Mouse (Mus musculus): Measurements from ENCODE around the gene Lurap1l. TPM values are rescaled to one million over a fixed set of nuclear protein-coding genes. Genes with fewer than 3 reads are reported as not detected.

Gene Lurap1l
- polyA plus RNA-seq, 1 experiment from 2014 or later = 7.1 TPM

- Histone ChIP-seq H3K4me2 (no peak overlapping the region), H3K27ac (no peak overlapping the region), H3K27me3 (no peaks in the 10 kb centered on the region), H3K9ac (no peak overlapping the region), H3K36me3 (no peaks in the 10 kb centered on the region), H3K4me3 (no peak overlapping the region), H3K4me1 (0 out of 2 replicates have a peak, but pooled peaks cover 4% of the 10 kb centered on the region), H3K9me3 (no peaks in the 10 kb centered on the region)
- ATAC-seq (ENCODE audit: insufficient number of reproducible peaks, insufficient read depth, low FRiP score, low TSS enrichment, low read depth) = no peak
Measured at GRCm38 (mm10) chr4:80949110-80949509, 38.7 kb downstream of the Lurap1l start.

GRCm38 (mm10) chr4:80949720-80950119 lies 39.3 kb downstream of the Lurap1l start:
- Histone ChIP-seq H3K9ac (no peak overlapping the region), H3K27ac (no peak overlapping the region), H3K4me3 (no peak overlapping the region), H3K4me2 (no peak overlapping the region), H3K36me3 (no peaks in the 10 kb centered on the region), H3K9me3 (no peaks in the 10 kb centered on the region), H3K4me1 (0 out of 2 replicates have a peak, but pooled peaks cover 4% of the 10 kb centered on the region), H3K27me3 (no peaks in the 10 kb centered on the region)
- ATAC-seq (ENCODE audit: insufficient number of reproducible peaks, insufficient read depth, low FRiP score, low TSS enrichment, low read depth) = no peak
- 72% methylated on average over 2 of the region's 2 CpGs for WGBS

GRCm38 (mm10) chr4:80950280-80950781 lies 39.9 kb downstream of the Lurap1l start:
- H3K9ac ChIP-seq = no peak overlapping the region
- H3K4me2 ChIP-seq = no peak overlapping the region
- H3K4me3 ChIP-seq = no peak overlapping the region
- H3K36me3 ChIP-seq = no peaks in the 10 kb centered on the region
- ATAC-seq (ENCODE audit: insufficient number of reproducible peaks, insufficient read depth, low FRiP score, low TSS enrichment, low read depth) = no peak
- no peaks in the 10 kb centered on the region for H3K27me3 ChIP-seq
- no peaks in the 10 kb centered on the region for H3K9me3 ChIP-seq
- no peak overlapping the region for H3K27ac ChIP-seq
- 0 out of 2 replicates have a peak, but pooled peaks cover 4% of the 10 kb centered on the region for H3K4me1 ChIP-seq
- 56% methylated on average over 8 of the region's 8 CpGs for whole genome bisulfite sequencing

GRCm38 (mm10) chr4:80952653-80953052 lies 42.2 kb downstream of the Lurap1l start:
- WGBS = 80% methylated on average over 1 of the region's 1 CpGs
- no peak overlapping the region for H3K9ac ChIP-seq
- H3K4me3 ChIP-seq = no peak overlapping the region
- peaks cover 11% of the 10 kb centered on the region; the same call in 1 of the 2 replicates for H3K4me1 ChIP-seq
- H3K4me2 ChIP-seq = no peak overlapping the region
- H3K9me3 ChIP-seq = no peaks in the 10 kb centered on the region
- H3K27ac ChIP-seq = no peak overlapping the region
- H3K27me3 ChIP-seq = no peaks in the 10 kb centered on the region
- ATAC-seq (ENCODE audit: insufficient number of reproducible peaks, insufficient read depth, low FRiP score, low TSS enrichment, low read depth) = no peak
- H3K36me3 ChIP-seq = no peaks in the 10 kb centered on the region

DNA sequence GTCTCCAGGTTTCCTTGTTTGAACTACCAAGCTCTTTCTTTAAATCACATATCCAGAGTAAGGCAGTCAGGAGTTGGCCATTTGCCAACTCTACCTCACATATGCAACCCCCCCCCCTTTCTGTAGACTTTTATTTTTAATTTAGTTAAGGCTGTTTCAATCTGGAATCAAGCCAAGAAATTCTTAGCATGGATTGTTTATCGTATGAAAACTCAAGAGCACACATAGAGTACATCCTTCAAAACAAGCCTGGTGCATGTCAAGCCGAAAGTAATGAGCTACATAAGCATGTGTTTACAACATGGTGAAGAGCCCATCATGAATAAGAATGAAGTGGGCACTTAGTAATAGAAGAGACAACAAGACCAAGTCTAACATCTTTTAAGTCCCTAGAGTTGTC lies 45.5 kb downstream of the Lurap1l start:
- Histone ChIP-seq H3K4me2 (no peak overlapping the region), H3K4me3 (no peak overlapping the region), H3K27ac (peak overlapping the region; percentile 60; the same call in 1 of the 2 replicates), H3K9ac (no peak overlapping the region), H3K4me1 (peaks cover 7% of the 10 kb centered on the region; the same call in 1 of the 2 replicates), H3K36me3 (no peaks in the 10 kb centered on the region), H3K9me3 (no peaks in the 10 kb centered on the region), H3K27me3 (no peaks in the 10 kb centered on the region)
- WGBS = 34% methylated on average over 2 of the region's 2 CpGs
- ATAC-seq (ENCODE audit: insufficient number of reproducible peaks, insufficient read depth, low FRiP score, low TSS enrichment, low read depth) = no peak

- no peak for ATAC-seq (ENCODE audit: insufficient number of reproducible peaks, insufficient read depth, low FRiP score, low TSS enrichment, low read depth)
- 95% methylated on average over 17 of the region's 17 CpGs for WGBS
Measured at GRCm38 (mm10) chr4:80967526-80967925, 57.1 kb downstream of the Lurap1l start.

DNA sequence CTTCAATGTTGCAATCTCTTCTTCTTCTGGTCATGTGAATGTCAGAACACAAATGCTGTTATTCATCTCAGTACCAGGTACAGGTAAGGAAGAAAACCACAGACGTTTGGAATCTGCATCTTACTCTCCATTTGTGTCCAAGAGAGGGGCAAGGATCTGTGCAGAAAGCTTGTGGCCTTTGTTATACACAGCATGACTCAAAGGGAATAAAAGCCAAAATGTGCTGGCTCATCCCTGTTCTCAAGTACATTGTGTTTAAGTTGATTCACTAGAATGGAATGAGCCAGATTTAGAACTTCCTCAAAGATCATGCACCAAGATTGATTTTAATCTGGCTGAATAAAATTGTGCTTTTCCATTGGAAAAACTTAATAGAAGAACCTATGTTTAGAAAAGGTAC lies 61.4 kb downstream of the Lurap1l start:
- H3K4me3 ChIP-seq = no peak overlapping the region
- WGBS = 33% methylated on average over 1 of the region's 1 CpGs
- H3K9me3 ChIP-seq = peaks cover 5% of the 10 kb centered on the region; the same call in 1 of the 2 replicates
- no peaks in the 10 kb centered on the region for H3K4me1 ChIP-seq
- H3K4me2 ChIP-seq = no peak overlapping the region
- no peaks in the 10 kb centered on the region for H3K36me3 ChIP-seq
- no peak overlapping the region for H3K9ac ChIP-seq
- ATAC-seq (ENCODE audit: insufficient number of reproducible peaks, insufficient read depth, low FRiP score, low TSS enrichment, low read depth) = no peak
- H3K27ac ChIP-seq = no peak overlapping the region
- no peaks in the 10 kb centered on the region for H3K27me3 ChIP-seq

More at GRCm38 (mm10) chr4:80967526-80967925, 57.1 kb downstream of the Lurap1l start:
- H3K27ac ChIP-seq = no peak overlapping the region
- no peaks in the 10 kb centered on the region for H3K27me3 ChIP-seq
- H3K4me2 ChIP-seq = no peak overlapping the region
- H3K4me1 ChIP-seq = no peaks in the 10 kb centered on the region
- no peak overlapping the region for H3K4me3 ChIP-seq
- H3K36me3 ChIP-seq = no peaks in the 10 kb centered on the region
- H3K9me3 ChIP-seq = peaks cover 5% of the 10 kb centered on the region; the same call in 1 of the 2 replicates
- H3K9ac ChIP-seq = no peak overlapping the region

GRCm38 (mm10) chr4:80973896-80974295 lies 63.5 kb downstream of the Lurap1l start:
- no peaks in the 10 kb centered on the region for H3K4me1 ChIP-seq
- no peak overlapping the region for H3K4me3 ChIP-seq
- ATAC-seq (ENCODE audit: insufficient number of reproducible peaks, insufficient read depth, low FRiP score, low TSS enrichment, low read depth) = no peak
- no peak overlapping the region for H3K9ac ChIP-seq
- H3K36me3 ChIP-seq = no peaks in the 10 kb centered on the region
- H3K9me3 ChIP-seq = no peaks in the 10 kb centered on the region
- no peak overlapping the region for H3K27ac ChIP-seq
- no peak overlapping the region for H3K4me2 ChIP-seq
- H3K27me3 ChIP-seq = no peaks in the 10 kb centered on the region

DNA sequence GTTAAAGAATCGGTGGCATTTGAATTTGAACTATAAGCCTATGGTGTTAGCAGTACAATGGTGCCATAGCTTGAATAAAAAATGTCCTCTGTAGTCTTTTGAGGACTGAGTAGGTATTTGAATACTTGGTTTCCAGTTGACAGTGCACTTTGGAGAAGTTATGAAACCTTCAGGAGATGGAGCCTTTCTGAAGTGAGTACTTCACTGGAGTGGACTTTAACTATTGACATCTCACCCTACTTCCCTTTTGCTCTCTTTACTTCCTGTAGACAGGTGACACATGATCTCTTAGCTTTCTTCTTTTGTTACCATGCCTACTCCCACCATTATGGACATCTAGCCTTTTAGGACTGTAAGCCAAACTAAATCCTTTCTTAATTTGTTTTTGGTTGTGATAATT lies 80.4 kb downstream of the Lurap1l start:
- Histone ChIP-seq H3K4me1 (no peaks in the 10 kb centered on the region), H3K4me2 (no peak overlapping the region), H3K9me3 (no peaks in the 10 kb centered on the region), H3K36me3 (no peaks in the 10 kb centered on the region), H3K9ac (no peak overlapping the region), H3K27me3 (no peaks in the 10 kb centered on the region), H3K4me3 (no peak overlapping the region), H3K27ac (no peak overlapping the region)
- 77% methylated on average over 1 of the region's 1 CpGs for WGBS
- no peak for ATAC-seq (ENCODE audit: insufficient number of reproducible peaks, insufficient read depth, low FRiP score, low TSS enrichment, low read depth)

DNA sequence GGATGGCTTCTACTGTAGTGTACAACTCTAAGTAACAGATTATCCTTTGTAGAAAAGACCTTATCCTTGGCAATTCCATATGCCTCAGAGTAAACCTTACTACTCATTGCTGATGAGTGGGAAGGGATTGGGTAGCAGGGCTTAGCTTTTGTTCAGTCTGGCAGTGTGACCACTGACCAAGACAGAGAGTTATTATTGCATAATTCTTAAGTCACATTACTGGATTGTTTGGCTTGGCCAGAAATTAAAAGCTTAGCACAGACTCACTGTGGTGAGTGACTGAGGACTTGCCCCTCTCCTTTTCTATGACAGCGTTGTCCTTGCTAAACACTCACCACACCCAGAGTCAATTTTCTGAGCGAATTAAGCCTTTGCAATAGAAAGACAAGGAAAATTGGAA lies 93.1 kb downstream of the Lurap1l start:
- no peak overlapping the region for H3K4me2 ChIP-seq
- WGBS = 79% methylated on average over 2 of the region's 2 CpGs
- H3K9ac ChIP-seq = no peak overlapping the region
- H3K9me3 ChIP-seq = peaks cover 5% of the 10 kb centered on the region; the same call in 1 of the 2 replicates
- no peak overlapping the region for H3K27ac ChIP-seq
- H3K36me3 ChIP-seq = no peaks in the 10 kb centered on the region
- H3K27me3 ChIP-seq = no peaks in the 10 kb centered on the region
- no peak for ATAC-seq (ENCODE audit: insufficient number of reproducible peaks, insufficient read depth, low FRiP score, low TSS enrichment, low read depth)
- H3K4me1 ChIP-seq = peaks cover 5% of the 10 kb centered on the region; the same call in 1 of the 2 replicates
- H3K4me3 ChIP-seq = no peak overlapping the region

All from embryonic facial prominence, embryonic 13.5 days (tissue).